Mouse (Mus musculus): ENCODE measurements around the gene BC017158.
A peak's percentile ranks its signal among the peaks of the same experiment; 100 is the strongest.
"Not testable (repeated sequence)": the region's sequence is repeated elsewhere in the genome, so short reads cannot be mapped to it uniquely, and the experiment has no call there.

BC017158 gene

DNA sequence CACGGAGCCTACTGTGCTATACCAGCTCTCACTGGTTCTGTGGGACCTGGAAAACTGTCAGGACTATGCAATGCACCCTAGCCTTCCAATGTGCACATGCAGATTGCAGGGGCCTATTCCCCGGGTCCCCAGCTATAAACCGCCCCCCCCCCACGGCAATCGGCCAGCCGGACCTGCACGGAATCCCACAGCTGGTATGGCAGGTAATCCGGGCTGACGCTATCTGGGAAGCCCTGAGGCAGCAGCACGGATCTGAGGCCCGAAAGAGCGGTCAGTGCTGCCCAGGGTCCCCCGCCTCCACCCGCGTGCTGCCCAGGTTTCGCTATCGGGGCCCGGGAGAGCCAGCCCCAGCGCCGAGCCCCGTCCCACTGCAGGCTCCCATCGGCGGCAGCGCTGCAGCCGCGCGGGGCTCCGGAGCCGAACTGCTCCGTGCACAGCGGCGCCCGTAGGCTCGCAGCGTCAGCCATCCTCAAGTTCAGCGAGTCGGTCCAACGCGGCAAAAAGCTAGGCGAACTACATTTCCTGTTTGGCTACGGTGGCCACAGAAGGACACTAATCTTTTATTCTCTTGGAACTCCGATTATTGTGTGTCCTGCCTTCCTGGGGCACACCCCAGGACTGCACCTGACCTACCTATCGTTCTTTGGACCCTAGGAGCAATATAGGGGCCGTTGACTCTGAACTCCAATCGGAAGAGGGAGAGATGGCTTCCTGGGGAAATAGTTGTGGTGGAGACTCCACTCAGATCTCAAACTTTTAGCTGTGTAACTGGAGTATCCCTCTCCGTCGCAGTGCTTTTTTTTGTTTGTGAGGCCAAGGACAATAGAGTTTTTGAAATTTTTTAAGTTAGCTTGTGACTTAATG lies at the start of gene BC017158:
TSS of gene BC017158 (minus strand) at position 554 of the 864 bp plus-strand sequence.
- DNase-seq = peak; percentile 91

DNA sequence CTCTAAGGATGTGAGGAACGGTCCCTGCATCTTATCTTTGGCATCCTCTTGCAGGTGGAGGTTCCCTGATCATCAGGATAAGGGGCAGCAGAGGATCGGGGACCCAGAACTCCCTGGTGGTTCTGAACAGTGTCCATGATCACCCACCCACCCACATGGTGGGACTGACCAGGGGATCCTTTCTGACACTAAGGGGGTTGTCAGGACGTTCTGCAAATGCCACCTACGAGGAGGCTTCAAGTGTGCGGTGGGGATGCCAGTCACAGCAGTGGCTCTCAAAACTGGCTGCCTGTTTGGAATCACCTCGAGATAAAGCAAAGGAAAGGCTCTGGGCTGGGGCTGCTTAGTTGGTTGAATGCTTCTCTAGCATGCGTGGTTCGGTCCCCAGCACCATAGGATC lies 49.0 kb upstream of the BC017158 start:
- no peak for DNase-seq

DNA sequence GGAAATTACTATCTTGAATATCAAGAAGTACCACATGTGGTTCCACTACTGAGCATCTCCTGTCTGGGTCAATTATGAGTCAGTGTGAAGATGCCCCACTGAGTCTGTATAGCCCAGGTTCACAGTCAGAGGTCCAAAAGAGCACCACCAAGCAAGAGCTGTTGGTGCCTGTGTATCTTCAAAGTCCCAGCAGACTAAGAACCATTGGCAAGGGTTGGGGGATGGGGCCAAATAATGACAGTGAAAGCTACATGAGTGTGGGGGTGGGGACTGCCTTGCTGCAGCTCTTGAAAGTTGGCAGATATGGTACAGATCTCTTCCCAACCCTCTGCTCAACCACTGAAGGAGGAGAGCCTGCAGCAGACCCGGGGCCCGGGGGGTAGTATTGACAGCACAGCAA lies 48.6 kb upstream of the BC017158 start:
- DNase-seq = no peak

DNA sequence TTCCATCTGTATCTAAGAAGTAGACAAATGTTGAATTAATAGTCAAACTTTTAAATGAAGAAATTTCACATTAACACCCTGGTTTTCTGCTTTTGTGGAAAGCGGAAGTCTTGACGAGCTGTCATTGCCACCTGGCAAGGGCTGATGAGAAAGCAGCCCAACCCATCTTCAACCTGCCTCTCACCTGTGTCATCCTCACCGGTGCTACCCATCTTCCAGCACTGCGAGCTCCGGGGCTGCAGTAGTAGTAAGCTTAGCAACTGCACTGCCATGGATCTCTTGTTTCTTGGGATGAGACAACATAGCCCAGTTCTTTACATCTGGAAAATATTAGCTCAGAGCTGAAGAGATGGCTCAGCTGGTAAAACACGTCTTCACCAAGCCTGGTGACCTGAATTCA lies 47.7 kb upstream of the BC017158 start:
- no peak for DNase-seq

DNA sequence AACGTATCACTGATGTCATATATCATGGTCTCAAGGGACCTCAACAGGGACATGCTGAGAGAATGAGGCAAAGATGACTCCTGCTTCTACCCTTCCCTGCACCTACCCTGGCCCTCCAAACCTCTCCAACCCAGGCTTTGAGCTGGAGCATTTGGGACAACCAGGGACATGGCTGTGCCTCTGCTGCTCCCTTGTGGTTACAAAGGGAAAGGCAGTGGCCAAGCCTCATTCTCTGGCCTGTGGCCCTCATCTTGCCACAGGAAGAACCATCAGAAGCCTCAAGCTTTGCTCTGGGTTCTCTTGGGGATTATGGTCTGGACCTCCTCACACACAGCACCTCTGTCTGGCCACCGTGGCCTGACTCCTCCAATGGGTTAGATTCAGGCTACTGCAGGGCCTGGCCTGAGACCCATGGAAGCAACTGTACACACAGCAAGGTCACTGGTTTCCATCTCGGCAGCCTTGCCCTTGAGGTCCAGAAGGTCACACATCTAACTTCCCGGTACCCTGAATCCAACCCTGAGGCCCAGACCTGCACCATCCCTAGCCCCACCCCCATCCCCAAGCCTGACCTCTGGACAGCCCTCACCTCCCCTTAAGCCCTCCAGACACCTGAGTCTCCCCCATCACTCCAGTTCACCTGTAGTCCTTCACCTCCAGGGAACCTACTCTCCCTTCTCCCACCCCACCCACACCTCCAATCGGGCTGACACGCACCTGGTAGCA lies 47.1 kb upstream of the BC017158 start:
- peak; percentile 73 for DNase-seq

DNA sequence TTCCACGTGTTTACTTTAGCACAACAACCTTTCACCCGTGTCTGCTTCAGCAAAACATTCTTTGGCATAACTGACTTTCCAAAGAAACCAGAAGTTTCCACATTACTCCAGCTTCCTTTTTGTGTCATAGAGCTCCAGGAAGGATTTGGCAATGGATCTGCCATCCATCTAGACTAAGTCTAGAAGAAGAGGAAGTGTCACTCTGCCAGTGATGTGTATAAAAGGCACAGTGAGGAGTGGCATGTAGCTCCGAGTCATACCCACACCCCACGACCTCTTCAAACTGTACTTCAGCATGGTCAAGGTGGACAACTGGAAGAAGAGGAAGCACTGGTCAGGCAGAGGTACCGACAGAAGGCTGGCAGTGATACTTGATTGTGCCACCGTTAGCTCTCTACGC lies 46.5 kb upstream of the BC017158 start:
- DNase-seq = no peak

DNA sequence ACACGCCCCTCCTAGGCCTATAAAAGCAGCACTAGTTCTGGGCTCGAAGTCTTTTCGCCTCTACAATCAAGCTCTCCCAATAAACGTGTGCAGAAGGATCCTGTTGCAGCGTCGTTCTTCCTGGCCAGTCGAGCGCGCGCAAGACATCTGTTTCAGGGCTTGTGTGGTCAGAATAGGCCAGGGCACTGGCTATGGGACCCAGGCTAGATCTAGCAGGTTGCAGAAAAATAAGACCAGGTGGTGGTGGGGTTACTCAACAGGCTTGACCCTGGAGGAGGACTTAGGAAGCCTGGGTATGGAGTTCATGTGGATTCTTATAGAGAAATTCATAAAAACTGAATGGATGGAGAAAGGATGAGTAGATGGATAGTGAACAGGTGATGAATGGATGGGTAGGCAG lies 44.7 kb upstream of the BC017158 start:
- not testable (repeated sequence) for DNase-seq

DNA sequence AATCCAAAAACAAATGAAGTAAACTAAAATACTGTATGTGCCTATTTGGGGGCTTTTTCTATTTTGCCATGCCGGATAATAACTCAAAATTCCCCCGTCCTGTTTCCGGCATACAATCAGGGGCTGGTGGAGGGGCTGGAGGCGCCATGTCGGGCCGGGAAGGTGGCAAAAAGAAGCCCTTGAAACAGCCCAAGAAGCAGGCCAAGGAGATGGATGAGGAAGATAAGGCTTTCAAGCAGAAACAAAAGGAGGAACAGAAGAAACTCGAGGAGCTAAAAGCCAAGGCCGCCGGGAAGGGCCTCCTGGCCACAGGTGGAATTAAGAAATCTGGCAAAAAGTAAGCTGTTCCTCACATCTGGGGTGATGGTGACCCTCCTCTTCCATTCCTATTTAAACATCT lies 42.4 kb upstream of the BC017158 start:
- DNase-seq = not testable (repeated sequence)

DNA sequence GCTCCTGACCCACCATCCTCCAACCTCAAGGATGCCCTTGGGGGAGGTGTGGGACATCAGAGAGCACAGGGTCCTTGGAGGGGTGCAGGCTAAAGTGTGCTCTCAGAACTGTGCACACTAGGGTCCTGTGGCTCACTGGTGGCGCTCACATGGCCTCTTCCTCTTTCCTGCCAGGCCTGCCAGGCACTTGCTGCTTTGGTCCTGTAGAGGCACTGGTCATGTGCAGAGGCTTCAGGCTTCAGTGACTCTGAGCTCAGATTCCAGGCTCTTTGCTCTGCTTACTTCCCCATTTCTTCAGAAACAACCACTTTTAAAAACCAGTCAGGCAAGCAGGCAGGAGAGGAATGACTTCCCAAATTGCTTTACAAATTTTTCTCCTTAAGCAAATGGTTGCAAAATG lies 34.9 kb upstream of the BC017158 start:
- DNase-seq = no peak

DNA sequence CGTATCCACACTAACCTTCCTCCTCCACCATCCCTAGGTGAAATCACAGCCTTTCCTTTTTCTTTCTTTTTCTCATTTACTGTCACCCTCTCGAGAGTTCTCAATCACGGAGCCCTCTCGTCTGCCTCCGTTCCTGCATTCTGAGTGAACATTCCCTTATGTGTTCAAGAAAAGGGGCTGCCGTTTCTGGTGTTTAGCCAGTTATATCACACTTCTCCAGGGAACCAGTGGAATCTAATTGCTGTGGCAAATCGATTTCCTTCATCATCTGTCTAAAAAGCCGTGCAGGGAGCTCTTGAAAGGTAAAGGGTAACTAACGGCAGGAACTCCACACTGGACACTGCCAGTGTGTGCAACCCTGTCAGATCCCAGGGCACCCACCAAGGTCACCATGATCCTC lies 33.0 kb upstream of the BC017158 start:
- no peak for DNase-seq

DNA sequence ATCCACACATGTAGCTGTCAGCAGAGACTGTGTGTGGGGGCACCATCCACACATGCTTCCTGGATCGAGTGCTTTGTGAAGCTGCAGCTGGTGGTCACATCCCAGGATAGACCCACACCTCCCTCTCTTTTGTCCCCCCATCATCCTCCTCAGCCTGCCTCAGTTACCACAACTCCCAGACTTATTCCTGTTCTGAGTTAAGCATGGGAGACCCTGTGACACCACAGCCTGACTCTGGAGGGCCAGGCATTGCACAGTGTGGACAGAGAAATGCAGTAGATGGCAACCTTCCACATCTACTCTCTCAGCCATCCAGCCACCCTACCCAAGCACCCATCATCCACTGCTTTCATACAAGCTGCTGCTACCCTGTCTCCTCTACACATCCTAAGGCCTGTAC lies 27.0 kb upstream of the BC017158 start:
- no peak for DNase-seq

DNA sequence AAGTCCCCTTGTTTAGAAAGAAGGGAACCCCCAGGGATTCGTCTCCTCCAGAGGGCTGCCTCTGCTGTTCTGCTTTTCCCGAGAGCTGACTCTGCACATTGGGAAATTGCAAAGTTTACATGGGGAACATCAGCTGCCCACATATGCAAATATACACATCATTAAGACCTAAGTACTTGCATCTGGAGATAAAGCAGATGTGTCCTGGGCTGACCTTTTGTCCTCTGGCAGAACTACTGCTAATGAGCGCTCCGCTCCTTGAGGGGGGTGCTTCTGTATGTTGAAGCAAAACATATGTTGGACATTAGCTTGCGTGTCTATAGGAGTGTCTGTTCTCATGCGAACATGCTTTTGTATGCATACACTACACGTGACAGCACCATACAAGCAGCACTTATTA lies 23.3 kb upstream of the BC017158 start:
- DNase-seq = no peak

DNA sequence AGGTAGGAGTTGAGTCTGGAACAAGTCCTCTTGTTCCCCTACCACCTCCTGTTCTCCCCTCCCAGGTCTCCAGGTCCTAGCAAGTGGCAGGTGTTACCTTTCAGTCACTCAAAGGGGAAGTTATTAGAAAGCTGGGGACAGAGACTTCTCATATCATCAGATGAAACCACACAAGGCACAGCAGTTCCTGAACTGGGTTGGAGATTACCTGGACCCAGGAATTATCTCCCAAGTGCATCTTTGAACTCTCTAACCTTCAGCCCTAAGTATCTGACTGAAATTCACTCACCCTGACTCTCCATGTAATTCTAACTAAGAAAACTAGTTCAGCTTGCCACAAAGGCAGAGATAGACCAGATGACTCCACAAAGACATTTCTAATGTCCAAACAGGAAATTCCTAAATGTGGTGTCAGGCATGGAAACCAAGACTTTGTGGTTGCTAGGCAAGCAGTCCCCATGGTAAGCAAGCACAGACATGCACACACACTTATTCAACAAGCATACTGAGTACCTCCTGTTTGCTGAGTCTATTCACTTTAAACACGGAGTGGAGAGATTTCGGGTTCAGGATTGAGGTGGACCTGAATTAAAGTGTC lies 22.3 kb upstream of the BC017158 start:
- DNase-seq = no peak

DNA sequence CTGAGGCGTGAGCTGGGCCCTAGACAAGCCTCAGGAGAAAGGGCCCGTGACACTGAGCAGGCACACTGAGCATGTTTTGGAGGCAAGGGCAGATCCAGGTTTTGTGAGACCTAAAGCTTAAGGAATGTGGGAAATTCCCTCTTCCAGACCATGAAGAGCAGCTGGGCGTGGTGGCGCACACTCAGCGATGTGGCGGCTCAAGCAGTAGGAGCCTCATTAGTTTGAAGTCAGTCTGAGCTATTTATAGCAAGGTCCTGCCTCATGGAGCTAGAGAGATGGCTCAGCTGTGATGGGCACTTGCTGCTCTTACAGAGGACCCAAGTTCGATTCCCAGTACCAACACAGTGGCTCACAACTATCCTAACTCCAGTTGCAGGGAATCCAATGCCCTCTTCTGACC lies 21.2 kb upstream of the BC017158 start:
- no peak for DNase-seq

DNA sequence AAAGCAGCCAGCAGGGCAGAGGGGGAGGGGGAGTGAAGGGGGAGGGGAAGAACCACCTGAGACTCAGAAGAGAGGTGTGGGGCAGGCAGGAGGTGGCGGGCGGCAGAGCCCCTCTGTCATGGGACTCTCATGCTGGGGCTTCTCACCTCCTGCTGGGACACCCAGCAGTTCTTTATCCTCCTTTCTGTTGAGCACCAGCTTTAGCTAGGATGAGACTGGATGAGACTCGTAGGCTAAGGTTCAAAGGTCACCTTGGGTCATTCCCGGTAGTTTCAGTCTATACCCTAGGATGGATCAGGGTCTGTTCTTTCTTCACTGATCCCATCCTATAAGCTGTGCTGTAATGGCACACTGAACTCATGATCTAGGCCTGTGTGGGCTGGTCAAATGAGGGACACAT lies 19.0 kb upstream of the BC017158 start:
- DNase-seq = peak; percentile 51

DNA sequence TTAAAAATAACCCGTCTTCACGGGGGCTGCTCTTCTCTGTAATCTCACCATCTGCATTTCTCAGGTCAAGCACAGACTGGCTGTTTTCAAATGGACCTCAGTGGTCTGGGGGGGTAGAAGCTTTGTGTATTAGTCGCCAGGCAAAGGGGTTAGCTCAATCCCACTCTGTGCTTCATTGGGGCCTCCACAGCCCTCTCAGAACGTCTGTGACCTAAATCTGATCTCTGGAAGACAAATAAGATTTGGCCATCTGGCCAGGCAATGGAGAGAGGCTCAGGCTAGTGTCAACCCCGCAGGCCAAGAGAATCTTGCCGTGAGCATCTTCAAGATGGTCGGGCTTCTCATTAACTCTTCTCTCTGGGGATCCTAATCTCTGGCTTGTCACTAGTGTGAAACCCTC lies 16.5 kb upstream of the BC017158 start:
- peak; percentile 85 for DNase-seq

DNA sequence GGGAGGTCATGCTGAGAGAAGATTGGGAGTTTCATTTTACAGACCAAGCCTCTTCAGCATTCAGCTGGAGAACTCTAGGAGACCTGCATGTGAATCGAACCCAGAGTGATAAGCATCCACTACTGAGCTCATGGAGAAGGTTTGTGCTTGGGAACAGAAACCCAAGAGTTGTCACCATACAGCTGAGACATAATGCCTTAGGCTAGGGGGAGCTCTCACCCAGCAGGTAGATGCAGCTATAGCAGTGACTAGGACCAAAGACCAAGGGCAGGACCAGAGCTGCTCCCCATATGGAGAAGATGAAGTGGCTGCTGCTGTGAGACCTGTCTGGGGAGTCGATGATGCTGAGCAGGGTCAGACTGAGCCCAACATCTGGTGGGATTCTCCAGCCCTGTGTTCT lies 15.6 kb upstream of the BC017158 start:
- no peak for DNase-seq

DNA sequence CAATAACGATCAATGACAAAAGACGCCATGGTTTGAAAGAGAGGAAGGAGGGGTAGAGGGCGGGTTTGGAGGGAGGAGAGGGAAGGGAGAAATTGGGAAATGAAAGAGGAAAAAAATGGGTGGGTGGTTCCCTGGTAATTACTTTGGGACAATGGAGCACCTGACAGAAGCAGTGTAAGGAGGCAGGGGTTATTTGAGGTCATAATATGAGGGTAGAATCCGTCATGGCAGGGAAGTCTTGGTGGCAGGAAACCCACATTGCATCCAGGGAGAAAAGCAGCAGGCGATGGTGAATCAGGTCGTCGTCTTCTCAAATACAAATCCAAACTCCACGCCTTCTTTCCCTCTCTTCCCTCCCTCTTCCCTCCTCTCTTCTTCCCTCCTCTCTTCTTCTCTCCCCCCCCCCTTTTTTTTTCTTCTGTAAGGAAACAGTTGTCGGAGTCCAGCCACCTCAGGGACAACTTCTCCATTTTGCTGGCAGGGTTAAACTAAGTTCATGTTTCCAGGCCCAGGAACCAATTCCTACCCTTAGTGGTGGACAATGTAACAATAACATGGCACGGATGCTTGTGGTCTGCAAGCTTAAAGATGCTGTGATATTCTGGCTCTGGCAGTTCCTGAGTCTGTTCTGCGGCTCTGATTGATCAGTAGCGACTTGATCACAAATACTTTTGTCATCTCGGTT lies 14.5 kb upstream of the BC017158 start:
- no peak for DNase-seq

DNA sequence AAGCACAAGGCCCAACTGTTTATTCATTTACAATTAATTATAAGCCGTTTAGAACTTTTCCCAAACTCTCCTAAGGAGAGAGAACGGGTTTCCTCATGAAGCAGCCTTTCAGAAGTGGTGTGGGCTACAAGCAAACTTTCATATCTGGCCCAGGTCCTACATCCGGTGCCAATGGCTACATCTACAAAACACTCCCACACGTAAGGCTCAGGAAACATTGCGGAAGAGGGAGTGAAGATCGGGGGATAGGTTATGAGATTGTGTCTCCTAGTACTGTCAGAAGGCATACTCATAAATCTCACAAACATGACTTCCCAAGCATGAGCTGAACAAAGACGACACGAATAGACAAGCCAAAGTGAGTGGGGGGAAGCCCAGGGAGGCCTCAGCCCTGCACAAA lies 13.8 kb upstream of the BC017158 start:
- DNase-seq = no peak

DNA sequence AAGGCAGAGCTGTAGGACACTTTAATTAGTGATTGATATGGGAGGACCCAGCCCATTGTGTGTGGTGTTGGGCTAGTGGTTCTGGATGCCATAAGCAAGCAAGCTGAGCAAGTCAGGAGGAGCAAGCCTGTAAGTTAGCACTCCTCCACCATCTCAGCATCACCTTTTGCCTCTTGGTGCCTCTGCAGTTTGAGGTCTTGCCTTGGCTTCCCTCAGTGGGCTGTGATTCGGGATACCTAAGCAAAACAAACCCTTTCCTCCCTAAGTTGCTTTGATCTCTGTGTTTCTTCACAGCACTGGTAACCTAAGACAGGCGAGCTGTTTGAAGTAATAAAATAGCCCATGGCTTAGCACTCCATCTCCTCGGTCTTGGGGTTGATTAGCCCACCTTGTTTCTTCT lies 13.3 kb upstream of the BC017158 start:
- no peak for DNase-seq

DNA sequence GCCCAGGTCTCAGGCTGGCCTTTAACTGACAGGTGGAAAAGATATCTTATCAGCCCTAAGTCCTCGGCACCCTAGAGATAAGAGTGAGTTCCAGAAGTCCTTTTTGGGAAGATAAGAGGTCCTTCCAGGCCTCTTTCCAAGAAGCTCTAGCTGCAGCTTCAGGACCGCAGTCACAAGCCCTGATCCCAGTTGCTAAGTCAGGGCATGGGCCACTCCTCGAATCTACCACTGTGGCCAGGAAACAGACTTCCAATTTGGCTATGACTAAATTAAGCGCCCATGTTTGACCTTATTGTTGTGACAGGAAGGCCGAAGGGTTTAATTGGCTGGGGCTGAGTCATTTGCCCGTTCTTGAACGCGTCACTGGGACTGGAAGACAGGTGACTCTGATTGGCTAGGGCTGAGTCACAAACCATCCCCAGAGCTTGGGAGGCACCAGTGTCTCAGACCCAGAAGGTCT lies 12.3 kb upstream of the BC017158 start:
- no peak for DNase-seq

DNA sequence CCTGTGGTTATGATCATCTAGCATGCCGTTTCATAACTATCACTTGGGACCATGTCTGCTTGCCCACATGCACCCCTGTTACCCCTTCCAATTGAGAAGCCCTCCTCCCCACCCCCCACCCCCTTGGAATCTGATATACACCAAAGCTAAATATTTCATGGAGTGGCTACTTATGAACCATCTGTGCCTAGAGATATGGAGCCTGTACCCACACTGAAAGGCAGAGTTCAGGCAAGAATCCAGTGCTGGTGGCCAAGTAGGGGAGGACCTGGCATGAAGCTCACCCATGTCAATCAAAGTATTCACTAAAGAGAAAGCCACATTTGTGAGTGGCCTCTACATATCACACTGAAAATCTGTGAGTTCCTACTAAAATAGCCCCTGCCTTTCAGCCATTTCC lies 11.8 kb upstream of the BC017158 start:
- DNase-seq = no peak

DNA sequence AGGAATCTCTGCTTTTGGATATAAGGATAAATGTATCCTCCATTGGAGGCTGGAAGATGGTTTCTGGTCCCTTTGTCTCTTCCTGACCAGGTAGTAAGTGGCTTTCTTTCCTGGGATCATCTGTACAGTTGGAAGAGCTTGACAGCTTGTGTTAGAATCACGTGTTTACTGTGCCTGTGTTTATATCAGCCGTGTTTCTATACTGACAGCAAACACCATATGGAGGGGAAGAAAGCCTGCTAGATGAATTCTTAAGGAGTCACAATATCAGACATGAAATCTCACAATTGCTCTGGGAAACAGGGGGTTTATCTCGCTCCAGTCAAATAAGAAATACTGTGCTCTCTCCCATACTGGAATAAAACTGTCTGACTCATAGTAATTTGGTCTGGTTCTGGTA lies 11.2 kb upstream of the BC017158 start:
- no peak for DNase-seq
